Mouse (Mus musculus) ES-Bruce4 (cell line): ENCODE measurements around the gene D8Ertd738e.

ENCODE experiments used
- CTCF ChIP-seq: IDR thresholded peaks from one replicate; pipeline ENCODE4 v1.8.1; 2011; ENCODE audit warnings: low read depth, low read length
- POLR2A ChIP-seq: IDR thresholded peaks from one replicate; pipeline ENCODE4 v1.8.1; 2011; ENCODE audit warnings: low read length; ENCODE audit not compliant: insufficient read depth

- no peak for TF ChIP-seq POLR2A
- TF ChIP-seq CTCF, result no peak
Observed at GRCm38 (mm10) chr8:84201545-84202245, 47.8 kb downstream of the D8Ertd738e start.
